Mouse (Mus musculus): ENCODE data around the gene Kctd7. TPM values are rescaled to one million over a fixed set of nuclear protein-coding genes. Genes with fewer than 3 reads are reported as not detected.

The Kctd7 gene
- 5.1 and 5.5 TPM in 2 replicates for polyA plus RNA-seq (2015; fragmentation: Nextera tagmentation; extraction: Ambion mirVana)

- Histone ChIP-seq H3K36me3 (ENCODE audit: insufficient read depth, low read length) (no peaks in the 10 kb centered on the region), H3K9ac (replicated peaks; ENCODE audit: low read depth) (peak within 1 kb of the TSS; percentile 43), H3K27me3 (replicated peaks; ENCODE audit: insufficient read depth, low read length) (no peaks in the 10 kb centered on the region), H3K4me1 (ENCODE audit: insufficient read depth, low read depth, low read length) (peaks cover 10% of the 10 kb centered on the region), H3K4me2 (replicated peaks; ENCODE audit: low read depth, low read length) (peak within 1 kb of the TSS; percentile 77), H3K27ac (ENCODE audit: low read length) (peak within 1 kb of the TSS; percentile 71), H3K4me3 (ENCODE audit: low read depth, low read length) (peak within 1 kb of the TSS; percentile 47), H3K9me3 (ENCODE audit: low read length) (no peaks in the 10 kb centered on the region)
- ATAC-seq (peak; percentile 97), DNase-seq (ENCODE audit: low spot score) (peak; percentile 98)
- under 1% methylated on average over 66 of the region's 66 CpGs for WGBS
- 0 out of 2 replicates have a peak, but pooled peaks have one; percentile 29 for TF ChIP-seq EP300 (IDR thresholded peaks at IDR 0.05)
- TF ChIP-seq CTCF (IDR thresholded peaks at IDR 0.05), result peak; percentile 66
Observed at GRCm38 (mm10) chr5:130144334-130145312, at the start of gene Kctd7. Gene Kctd7, plus strand, starts transcription at chr5:130144861.

- DNase-seq (ENCODE audit: low spot score), result peak; percentile 25
- WGBS, result 74% methylated on average over 12 of the region's 12 CpGs
Observed at GRCm38 (mm10) chr5:130096754-130097153, 47.9 kb upstream of the Kctd7 start.

GRCm38 (mm10) chr5:130097837-130098236, 46.8 kb upstream of the Kctd7 start:
- 34% methylated on average over 2 of the region's 2 CpGs for WGBS
- ATAC-seq, result 0 out of 2 replicates have a peak, but pooled peaks have one; percentile 23

More at GRCm38 (mm10) chr5:130096754-130097153, 47.9 kb upstream of the Kctd7 start:
- no peaks in the 10 kb centered on the region for H3K9me3 ChIP-seq (ENCODE audit: low read length)
- H3K4me1 ChIP-seq (ENCODE audit: insufficient read depth, low read depth, low read length), result no peaks in the 10 kb centered on the region
- H3K9ac ChIP-seq (replicated peaks; ENCODE audit: low read depth), result no peak overlapping the region
- no peaks in the 10 kb centered on the region for H3K36me3 ChIP-seq (ENCODE audit: insufficient read depth, low read length)
- H3K4me2 ChIP-seq (replicated peaks; ENCODE audit: low read depth, low read length), result no peak overlapping the region
- ATAC-seq, result peak; percentile 71
- no peak for TF ChIP-seq EP300 (IDR thresholded peaks at IDR 0.05)
- no peak for TF ChIP-seq CTCF (IDR thresholded peaks at IDR 0.05)
- no peaks in the 10 kb centered on the region for H3K27me3 ChIP-seq (replicated peaks; ENCODE audit: insufficient read depth, low read length)
- no peak overlapping the region for H3K4me3 ChIP-seq (ENCODE audit: low read depth, low read length)
- H3K27ac ChIP-seq (ENCODE audit: low read length), result no peak overlapping the region

GRCm38 (mm10) chr5:130101724-130102123, 42.9 kb upstream of the Kctd7 start:
- Histone ChIP-seq H3K9me3 (ENCODE audit: low read length) (no peaks in the 10 kb centered on the region), H3K36me3 (ENCODE audit: insufficient read depth, low read length) (no peaks in the 10 kb centered on the region), H3K4me2 (replicated peaks; ENCODE audit: low read depth, low read length) (no peak overlapping the region), H3K27me3 (replicated peaks; ENCODE audit: insufficient read depth, low read length) (no peaks in the 10 kb centered on the region), H3K9ac (replicated peaks; ENCODE audit: low read depth) (no peak overlapping the region), H3K4me1 (ENCODE audit: insufficient read depth, low read depth, low read length) (no peaks in the 10 kb centered on the region), H3K4me3 (ENCODE audit: low read depth, low read length) (no peak overlapping the region), H3K27ac (ENCODE audit: low read length) (no peak overlapping the region)
- TF ChIP-seq CTCF (IDR thresholded peaks at IDR 0.05), result no peak
- no peak for TF ChIP-seq EP300 (IDR thresholded peaks at IDR 0.05)
- ATAC-seq (no peak), DNase-seq (ENCODE audit: low spot score) (no peak)
- whole genome bisulfite sequencing, result 93% methylated on average over 17 of the region's 17 CpGs

More at GRCm38 (mm10) chr5:130097837-130098236, 46.8 kb upstream of the Kctd7 start:
- H3K4me3 ChIP-seq (ENCODE audit: low read depth, low read length), result no peak overlapping the region
- no peaks in the 10 kb centered on the region for H3K9me3 ChIP-seq (ENCODE audit: low read length)
- H3K4me2 ChIP-seq (replicated peaks; ENCODE audit: low read depth, low read length), result no peak overlapping the region
- no peaks in the 10 kb centered on the region for H3K27me3 ChIP-seq (replicated peaks; ENCODE audit: insufficient read depth, low read length)
- H3K36me3 ChIP-seq (ENCODE audit: insufficient read depth, low read length), result no peaks in the 10 kb centered on the region
- no peak for TF ChIP-seq CTCF (IDR thresholded peaks at IDR 0.05)
- no peak overlapping the region for H3K27ac ChIP-seq (ENCODE audit: low read length)
- DNase-seq (ENCODE audit: low spot score), result no peak
- H3K9ac ChIP-seq (replicated peaks; ENCODE audit: low read depth), result no peak overlapping the region
- no peaks in the 10 kb centered on the region for H3K4me1 ChIP-seq (ENCODE audit: insufficient read depth, low read depth, low read length)

- no peaks in the 10 kb centered on the region for H3K9me3 ChIP-seq (ENCODE audit: low read length)
- no peak overlapping the region for H3K9ac ChIP-seq (replicated peaks; ENCODE audit: low read depth)
- 82% methylated on average over 3 of the region's 3 CpGs for WGBS
- DNase-seq (ENCODE audit: low spot score), result no peak
- no peak overlapping the region for H3K4me3 ChIP-seq (ENCODE audit: low read depth, low read length)
- TF ChIP-seq CTCF (IDR thresholded peaks at IDR 0.05), result no peak
- TF ChIP-seq EP300 (IDR thresholded peaks at IDR 0.05), result no peak
- H3K36me3 ChIP-seq (ENCODE audit: insufficient read depth, low read length), result no peaks in the 10 kb centered on the region
- no peak for ATAC-seq
- no peak overlapping the region for H3K4me2 ChIP-seq (replicated peaks; ENCODE audit: low read depth, low read length)
- H3K27me3 ChIP-seq (replicated peaks; ENCODE audit: insufficient read depth, low read length), result no peaks in the 10 kb centered on the region
- H3K27ac ChIP-seq (ENCODE audit: low read length), result no peak overlapping the region
- no peaks in the 10 kb centered on the region for H3K4me1 ChIP-seq (ENCODE audit: insufficient read depth, low read depth, low read length)
Observed at GRCm38 (mm10) chr5:130109348-130109747, 35.3 kb upstream of the Kctd7 start.

GRCm38 (mm10) chr5:130110632-130111464, 33.8 kb upstream of the Kctd7 start:
- 82% methylated on average over 12 of the region's 12 CpGs for WGBS
- ATAC-seq, result no peak

More at GRCm38 (mm10) chr5:130110632-130111464, 33.8 kb upstream of the Kctd7 start:
- TF ChIP-seq CTCF (IDR thresholded peaks at IDR 0.05), result no peak
- no peak for TF ChIP-seq EP300 (IDR thresholded peaks at IDR 0.05)
- H3K27me3 ChIP-seq (replicated peaks; ENCODE audit: insufficient read depth, low read length), result no peaks in the 10 kb centered on the region
- no peaks in the 10 kb centered on the region for H3K4me1 ChIP-seq (ENCODE audit: insufficient read depth, low read depth, low read length)
- no peak overlapping the region for H3K27ac ChIP-seq (ENCODE audit: low read length)
- H3K9ac ChIP-seq (replicated peaks; ENCODE audit: low read depth), result no peak overlapping the region
- H3K36me3 ChIP-seq (ENCODE audit: insufficient read depth, low read length), result no peaks in the 10 kb centered on the region
- no peak overlapping the region for H3K4me3 ChIP-seq (ENCODE audit: low read depth, low read length)
- H3K4me2 ChIP-seq (replicated peaks; ENCODE audit: low read depth, low read length), result no peak overlapping the region
- no peak for DNase-seq (ENCODE audit: low spot score)
- H3K9me3 ChIP-seq (ENCODE audit: low read length), result no peaks in the 10 kb centered on the region
